In the genomic region with DNA sequence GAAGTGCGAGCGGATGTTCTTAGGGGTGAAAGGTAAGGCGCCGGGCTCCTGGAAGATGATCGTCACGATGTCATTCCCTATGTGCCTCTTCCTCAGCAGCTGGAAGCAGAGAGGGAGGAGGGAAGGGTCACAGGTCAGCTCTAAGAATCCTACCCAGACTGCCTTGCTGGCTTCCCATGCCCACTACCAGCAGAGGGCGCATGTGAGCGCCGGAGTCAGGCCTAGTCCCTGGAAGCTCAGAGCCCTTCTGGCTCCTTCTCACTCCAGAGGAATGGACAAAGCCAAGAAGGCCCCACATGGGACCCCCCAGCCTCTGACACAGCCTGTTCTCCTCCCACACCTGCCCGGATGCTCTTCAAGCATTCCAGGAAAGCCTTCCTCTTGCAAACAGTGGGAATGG, we compare ENCODE assay signal across 8 mouse cellular contexts.
DNase-seq lines count a peak whose midpoint lies in the region; ATAC-seq lines count a peak whose summit lies in the region.

No protein-coding gene starts in this region.

- no peaks in the 10 kb centered on the region for H3K27me3 ChIP-seq in hindbrain, embryonic 13.5 days

- peak; percentile 55; the same call in 1 of the 2 replicates for ATAC-seq in hindbrain, embryonic 13.5 days (ENCODE audit: low FRiP score)

- WGBS in hindbrain, embryonic 13.5 days = 30% methylated on average over 10 of the region's 10 CpGs

- H3K9me3 ChIP-seq in hindbrain, embryonic 13.5 days = no peaks in the 10 kb centered on the region

- no peaks in the 10 kb centered on the region for H3K4me1 ChIP-seq in hindbrain, embryonic 13.5 days (replicated peaks)

- peaks cover 64% of the 10 kb centered on the region for H3K36me3 ChIP-seq in hindbrain, embryonic 13.5 days

- H3K9ac ChIP-seq in hindbrain, embryonic 13.5 days = no peak overlapping the region

- H3K4me3 ChIP-seq in hindbrain, embryonic 13.5 days = no peak overlapping the region

- H3K27ac ChIP-seq in hindbrain, embryonic 13.5 days = no peak overlapping the region

- peak; percentile 74 for DNase-seq in MN1 (ENCODE audit: low spot score)
- peak; percentile 82 to 91 for DNase-seq in cerebellum, adult 18-20 months
- DNase-seq in forelimb bud, embryonic 11.5 days (ENCODE audit: low read depth, low spot score) = peak; percentile 88
- peak; percentile 75 to 76 for DNase-seq in layer of hippocampus, postnatal 36 days
- DNase-seq in lung, postnatal 4 days = peak; percentile 86 to 89
- peak; percentile 79 for DNase-seq in retina, postnatal 7 days (ENCODE audit: low read depth, low spot score)
- DNase-seq in thymus, postnatal 4 days = peak; percentile 95

- H3K4me2 ChIP-seq in hindbrain, embryonic 13.5 days = no peak overlapping the region
